Mouse (Mus musculus) intestine, embryonic 16.5 days (tissue): Measurements from ENCODE around the gene Tfap2d. TPM values are rescaled to one million over a fixed set of nuclear protein-coding genes. Genes with fewer than 3 reads are reported as not detected.

Source experiments
- ATAC-seq: fragments of 200-750 bp; cut with Nextera tagmentation; 2 replicates; pipeline ENCODE4 v1.8.0; 2017; ENCODE audit warnings: moderate TSS enrichment, moderate library complexity
- H3K27ac ChIP-seq: fragments of 300-500 bp; sonication (generic); 2 replicates; pipeline ENCODE4 v1.5.1; 2014; ENCODE audit warnings: mild to moderate bottlenecking, low read length
- H3K27me3 ChIP-seq: fragments of 300-500 bp; sonication (generic); replicated peaks from 2 replicates; pipeline ENCODE4 v1.6.1; 2014; ENCODE audit warnings: low read length, control low read depth, mixed read lengths; ENCODE audit not compliant: control insufficient read depth, insufficient read depth
- H3K36me3 ChIP-seq: fragments of 300-500 bp; sonication (generic); 2 replicates; pipeline ENCODE4 v1.6.1; 2014; ENCODE audit warnings: low read length, control low read depth; ENCODE audit not compliant: control insufficient read depth, insufficient read depth
- H3K4me1 ChIP-seq: fragments of 300-500 bp; sonication (generic); 2 replicates; pipeline ENCODE4 v1.6.1; 2014; ENCODE audit warnings: low read length, control low read depth, mixed read lengths; ENCODE audit not compliant: control insufficient read depth, insufficient read depth
- H3K4me2 ChIP-seq: fragments of 300-500 bp; sonication (generic); 2 replicates; pipeline ENCODE4 v1.6.1; 2014; ENCODE audit warnings: low read depth, low read length, control low read depth
- H3K4me3 ChIP-seq: fragments of 300-500 bp; sonication (generic); 2 replicates; pipeline ENCODE4 v1.5.1; 2014; ENCODE audit warnings: mild to moderate bottlenecking, low read length
- H3K9ac ChIP-seq: fragments of 300-500 bp; sonication (generic); 2 replicates; pipeline ENCODE4 v1.6.1; 2014; ENCODE audit warnings: low read depth, low read length
- H3K9me3 ChIP-seq: fragments of 300-500 bp; sonication (generic); 2 replicates; pipeline ENCODE4 v1.6.1; 2016; ENCODE audit warnings: low read length, control low read depth; ENCODE audit not compliant: control insufficient read depth
- WGBS: fragments of 180-500 bp; shearing (Covaris S2); extraction: QIAGEN DNeasy Blood & Tissue Kit; methylation state at CpG from one replicate; pipeline ENCODE4 v1.1.7; 2014; 5-methylcytosine and 5-hydroxymethylcytosine counted together
- polyA plus RNA-seq: library from polyadenylated mRNA; unstranded; fragments of >200 nt; fragmentation: Nextera tagmentation; extraction: Ambion mirVana; gene quantifications from 2 replicates; pipeline ENCODE4 v1.2.1, GENCODE M21; 2015

Tfap2d gene
- polyA plus RNA-seq, 1 experiment from 2014 or later: not detected

- Histone ChIP-seq H3K27ac (no peak overlapping the region), H3K4me2 (no peak overlapping the region), H3K4me1 (no peaks in the 10 kb centered on the region), H3K9me3 (no peaks in the 10 kb centered on the region), H3K36me3 (no peaks in the 10 kb centered on the region), H3K27me3 (peaks cover 64% of the 10 kb centered on the region), H3K4me3 (no peak overlapping the region), H3K9ac (no peak overlapping the region)
- 3% methylated on average over 13 of the region's 13 CpGs for WGBS
- no peak for ATAC-seq
Observed at GRCm38 (mm10) chr1:19106841-19107800, 4.3 kb downstream of the Tfap2d start.

GRCm38 (mm10) chr1:19107801-19108200, 5.0 kb downstream of the Tfap2d start:
- no peak overlapping the region for H3K4me2 ChIP-seq
- H3K9me3 ChIP-seq: no peaks in the 10 kb centered on the region
- no peak overlapping the region for H3K9ac ChIP-seq
- H3K36me3 ChIP-seq: no peaks in the 10 kb centered on the region
- H3K27me3 ChIP-seq: peaks cover 61% of the 10 kb centered on the region
- H3K4me1 ChIP-seq: no peaks in the 10 kb centered on the region
- H3K27ac ChIP-seq: no peak overlapping the region
- no peak overlapping the region for H3K4me3 ChIP-seq
- WGBS: 3% methylated on average over 3 of the region's 3 CpGs
- no peak for ATAC-seq

- Histone ChIP-seq H3K9ac (no peak overlapping the region), H3K27ac (no peak overlapping the region), H3K4me2 (no peak overlapping the region), H3K4me1 (no peaks in the 10 kb centered on the region), H3K36me3 (no peaks in the 10 kb centered on the region), H3K9me3 (no peaks in the 10 kb centered on the region), H3K4me3 (no peak overlapping the region), H3K27me3 (peaks cover 44% of the 10 kb centered on the region)
- no peak for ATAC-seq
- WGBS: under 1% methylated on average over 16 of the region's 16 CpGs
Observed at GRCm38 (mm10) chr1:19109711-19110110, 6.9 kb downstream of the Tfap2d start.

GRCm38 (mm10) chr1:19110211-19110610, 7.4 kb downstream of the Tfap2d start:
- Histone ChIP-seq H3K4me3 (no peak overlapping the region), H3K4me1 (no peaks in the 10 kb centered on the region), H3K27ac (no peak overlapping the region), H3K9ac (no peak overlapping the region), H3K27me3 (peaks cover 40% of the 10 kb centered on the region), H3K4me2 (no peak overlapping the region), H3K9me3 (no peaks in the 10 kb centered on the region), H3K36me3 (no peaks in the 10 kb centered on the region)
- under 1% methylated on average over 5 of the region's 5 CpGs for WGBS
- no peak for ATAC-seq

- H3K27me3 ChIP-seq: peaks cover 33% of the 10 kb centered on the region
- ATAC-seq: no peak
- WGBS: 1% methylated on average over 22 of the region's 22 CpGs
Observed at GRCm38 (mm10) chr1:19111020-19111419, 8.2 kb downstream of the Tfap2d start.

GRCm38 (mm10) chr1:19178742-19179397, 76.0 kb downstream of the Tfap2d start:
- Histone ChIP-seq H3K4me3 (no peak overlapping the region), H3K36me3 (no peaks in the 10 kb centered on the region), H3K9ac (no peak overlapping the region), H3K27ac (no peak overlapping the region), H3K9me3 (no peaks in the 10 kb centered on the region), H3K4me2 (no peak overlapping the region), H3K27me3 (no peaks in the 10 kb centered on the region), H3K4me1 (no peaks in the 10 kb centered on the region)
- ATAC-seq: no peak
- 7% methylated on average over 4 of the region's 4 CpGs for WGBS

More at GRCm38 (mm10) chr1:19111020-19111419, 8.2 kb downstream of the Tfap2d start:
- Histone ChIP-seq H3K9me3 (no peaks in the 10 kb centered on the region), H3K4me2 (no peak overlapping the region), H3K4me3 (no peak overlapping the region), H3K9ac (no peak overlapping the region), H3K4me1 (no peaks in the 10 kb centered on the region), H3K27ac (no peak overlapping the region), H3K36me3 (no peaks in the 10 kb centered on the region)

- WGBS: 3% methylated on average over 12 of the region's 12 CpGs
- no peak for ATAC-seq
Observed at GRCm38 (mm10) chr1:19205649-19206048, 102.8 kb downstream of the Tfap2d start.

GRCm38 (mm10) chr1:19206194-19206593, 103.4 kb downstream of the Tfap2d start:
- H3K36me3 ChIP-seq: no peaks in the 10 kb centered on the region
- ATAC-seq: no peak
- H3K4me3 ChIP-seq: no peak overlapping the region
- peaks cover 4% of the 10 kb centered on the region; the same call in 1 of the 2 replicates for H3K4me1 ChIP-seq
- peaks cover 26% of the 10 kb centered on the region for H3K27me3 ChIP-seq
- no peak overlapping the region for H3K27ac ChIP-seq
- no peak overlapping the region for H3K4me2 ChIP-seq
- H3K9me3 ChIP-seq: no peaks in the 10 kb centered on the region
- 1% methylated on average over 7 of the region's 7 CpGs for WGBS
- no peak overlapping the region for H3K9ac ChIP-seq

More at GRCm38 (mm10) chr1:19205649-19206048, 102.8 kb downstream of the Tfap2d start:
- Histone ChIP-seq H3K4me3 (peak overlapping the region; percentile 35), H3K27ac (no peak overlapping the region), H3K4me2 (peak overlapping the region; percentile 56), H3K9ac (no peak overlapping the region), H3K36me3 (no peaks in the 10 kb centered on the region), H3K4me1 (peaks cover 4% of the 10 kb centered on the region; the same call in 1 of the 2 replicates), H3K27me3 (peaks cover 20% of the 10 kb centered on the region), H3K9me3 (no peaks in the 10 kb centered on the region)

GRCm38 (mm10) chr1:19207611-19208010, 104.8 kb downstream of the Tfap2d start:
- Histone ChIP-seq H3K27me3 (peaks cover 37% of the 10 kb centered on the region), H3K27ac (no peak overlapping the region), H3K4me2 (no peak overlapping the region), H3K9ac (no peak overlapping the region), H3K4me3 (no peak overlapping the region), H3K4me1 (peaks cover 4% of the 10 kb centered on the region; the same call in 1 of the 2 replicates), H3K36me3 (no peaks in the 10 kb centered on the region), H3K9me3 (no peaks in the 10 kb centered on the region)
- no peak for ATAC-seq
- WGBS: 8% methylated on average over 4 of the region's 4 CpGs
